ENCODE assay signal across 19 mouse cellular contexts in the genomic region with DNA sequence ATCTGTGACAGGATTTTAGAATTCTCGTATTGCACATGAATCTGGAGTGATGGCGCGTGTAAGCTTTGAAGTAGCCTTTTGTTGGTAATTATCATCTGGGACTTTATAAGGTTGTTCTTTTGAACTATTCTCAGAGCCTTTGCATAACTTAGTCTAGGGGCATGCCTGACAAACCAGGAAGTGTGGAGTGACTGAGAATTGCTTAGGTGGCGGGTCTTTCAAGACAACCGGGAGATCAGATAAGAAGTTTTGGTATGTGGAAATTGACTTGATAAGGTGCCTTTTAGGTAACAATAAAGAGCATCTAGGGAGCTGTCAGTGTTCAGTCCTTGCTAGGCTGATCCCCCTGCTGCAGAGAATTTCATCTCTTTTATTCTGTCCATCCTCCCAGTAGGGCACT. TPM values are rescaled to one million over a fixed set of nuclear protein-coding genes. Genes with fewer than 3 reads are reported as not detected.
DNase-seq lines count a peak whose midpoint lies in the region; ATAC-seq and TF ChIP-seq lines count a peak whose summit lies in the region.
"Had no signal": no experiment of that assay in that cellular context is flagged by ENCODE, and none has a peak within 500 bp of the region (broad histone marks: within the 10 kb centered on the region; RNA-seq: fewer than 3 reads in every experiment).

No protein-coding gene starts in this region.

- no peak overlapping the region for H3K9ac ChIP-seq in MEL (ENCODE audit: control insufficient read depth, low read depth, low read length, poor library complexity, severe bottlenecking)
- no peak overlapping the region for H3K9ac ChIP-seq in forebrain, embryonic 14.5 days (ENCODE audit: low read length)
- H3K9ac ChIP-seq: embryonic facial prominence, embryonic 13.5 days; forebrain, embryonic 12.5 days; heart, embryonic 13.5 days; hindbrain, embryonic 12.5 days had no signal

- H3K9me3 ChIP-seq in MEL (replicated peaks; ENCODE audit: insufficient read depth, low read length) = no peaks in the 10 kb centered on the region
- no peaks in the 10 kb centered on the region for H3K9me3 ChIP-seq in forebrain, embryonic 14.5 days (replicated peaks; ENCODE audit: control insufficient read depth, low read length)
- H3K9me3 ChIP-seq: embryonic facial prominence, embryonic 13.5 days; forebrain, embryonic 12.5 days; heart, embryonic 13.5 days; hindbrain, embryonic 12.5 days had no signal

- no peak for TF ChIP-seq POLR2A in MEL (IDR thresholded peaks at IDR 0.05; ENCODE audit: control insufficient read depth in 1 of 2, insufficient read depth in 1 of 2, low read depth in 1 of 2, low read length in 2 of 2, poor library complexity in 1 of 2)

- no peaks in the 10 kb centered on the region for H3K27me3 ChIP-seq in MEL (ENCODE audit: control insufficient read depth in 1 of 2, insufficient read depth in 2 of 2, low read length in 2 of 2)
- no peaks in the 10 kb centered on the region for H3K27me3 ChIP-seq in forebrain, embryonic 14.5 days (replicated peaks; ENCODE audit: control insufficient read depth, insufficient read depth, low read length)
- H3K27me3 ChIP-seq: forebrain, embryonic 12.5 days; hindbrain, embryonic 12.5 days had no signal

- H3K36me3 ChIP-seq in MEL (ENCODE audit: control insufficient read depth in 1 of 2, insufficient read depth in 2 of 2, low read length in 2 of 2) = peaks cover 0 to 27% of the 10 kb centered on the region in 2 experiments; a peak in 2 of 4 replicates
- H3K36me3 ChIP-seq in forebrain, embryonic 14.5 days (ENCODE audit: control insufficient read depth, insufficient read depth, low read length) = no peaks in the 10 kb centered on the region
- H3K36me3 ChIP-seq: embryonic facial prominence, embryonic 13.5 days; forebrain, embryonic 12.5 days; heart, embryonic 13.5 days; hindbrain, embryonic 12.5 days had no signal

- peak; percentile 60 for DNase-seq in CD4-positive, CD25-positive, alpha-beta regulatory T cell, adult 2 months (ENCODE audit: low read depth, low spot score)
- DNase-seq in MEL (ENCODE audit: low read depth, low spot score) = no peak
- peak; percentile 55 for DNase-seq in naive thymus-derived CD4-positive, alpha-beta T cell, adult 2 months (ENCODE audit: low read depth)
- no peak for DNase-seq in forebrain, embryonic 14.5 days (ENCODE audit: low spot score)
- DNase-seq in lung, postnatal 4 days = no peak
- DNase-seq in right cerebral cortex, postnatal 25 days = no peak
- DNase-seq: adrenal gland, postnatal 10 days; cerebellum, adult 11-12 months; cerebellum, adult 9-10 months; cerebellum, postnatal 25 days; gastrocnemius, adult 2 months; gastrocnemius, postnatal 25 days; heart, postnatal 4 days had no signal

- H3K27ac ChIP-seq in MEL (ENCODE audit: control insufficient read depth, low read depth, low read length) = no peak overlapping the region
- H3K27ac ChIP-seq in forebrain, embryonic 14.5 days (ENCODE audit: low read depth, low read length) = no peak overlapping the region
- H3K27ac ChIP-seq: embryonic facial prominence, embryonic 13.5 days; forebrain, embryonic 12.5 days; gastrocnemius, adult 2 months; heart, embryonic 13.5 days; hindbrain, embryonic 12.5 days had no signal

- no peaks in the 10 kb centered on the region for H3K79me2 ChIP-seq in MEL (ENCODE audit: control insufficient read depth, insufficient read depth, low read length, poor library complexity)

- H3K4me2 ChIP-seq in forebrain, embryonic 14.5 days (ENCODE audit: low read length) = no peak overlapping the region
- H3K4me2 ChIP-seq: embryonic facial prominence, embryonic 13.5 days; forebrain, embryonic 12.5 days; heart, embryonic 13.5 days; hindbrain, embryonic 12.5 days had no signal

- no peak for TF ChIP-seq CTCF in MEL (IDR thresholded peaks at IDR 0.05 in 2 of 3, conservative IDR thresholded peaks at IDR 0.05 in 1 of 3; ENCODE audit: control insufficient read depth in 1 of 3, insufficient read depth in 1 of 3, low read depth in 2 of 3, low read length in 3 of 3, poor library complexity in 1 of 3, severe bottlenecking in 1 of 3)

- no peak overlapping the region for H3K4me3 ChIP-seq in MEL (ENCODE audit: control insufficient read depth in 1 of 2, insufficient read depth in 1 of 2, low read depth in 2 of 2, low read length in 2 of 2)
- H3K4me3 ChIP-seq in forebrain, embryonic 14.5 days (ENCODE audit: low read depth, low read length) = no peak overlapping the region
- H3K4me3 ChIP-seq: embryonic facial prominence, embryonic 13.5 days; forebrain, embryonic 12.5 days; gastrocnemius, adult 2 months; heart, embryonic 13.5 days; hindbrain, embryonic 12.5 days had no signal

- WGBS in forebrain, embryonic 14.5 days = 94% methylated on average over 5 of the region's 5 CpGs

- TF ChIP-seq EP300 in MEL (IDR thresholded peaks at IDR 0.05; ENCODE audit: low read depth in 1 of 2, low read length in 2 of 2) = no peak

- H3K4me1 ChIP-seq in MEL (ENCODE audit: control insufficient read depth in 1 of 2, insufficient read depth in 2 of 2, low read length in 2 of 2) = peaks cover 18 to 24% of the 10 kb centered on the region in 2 experiments
- H3K4me1 ChIP-seq in forebrain, embryonic 14.5 days (ENCODE audit: control insufficient read depth, insufficient read depth, low read length) = no peaks in the 10 kb centered on the region
- H3K4me1 ChIP-seq: embryonic facial prominence, embryonic 13.5 days; forebrain, embryonic 12.5 days; heart, embryonic 13.5 days; hindbrain, embryonic 12.5 days had no signal

- 0 out of 2 replicates have a peak, but pooled peaks have one; percentile 8 for ATAC-seq in common myeloid progenitor, adult 5-6 weeks (replicated peaks; ENCODE audit: low read depth, poor library complexity, severe bottlenecking)
- no peak for ATAC-seq in forebrain, embryonic 14.5 days
- ATAC-seq: intestine, postnatal 0 days had no signal

- no peak for TF ChIP-seq RAD21 in MEL (IDR thresholded peaks at IDR 0.05; ENCODE audit: low read depth, low read length)

TF ChIP-seq in MEL, 35 proteins besides CTCF, POLR2A, EP300 and RAD21:
- TF ChIP-seq CHD1 (IDR thresholded peaks at IDR 0.05; ENCODE audit: low read depth, low read length) = no peak
- peak; percentile 67 for TF ChIP-seq GATA1 (IDR thresholded peaks at IDR 0.05; ENCODE audit: low read depth, low read length)
- TF ChIP-seq SMC3 (IDR thresholded peaks at IDR 0.05; ENCODE audit: low read depth, low read length) = no peak
- no peak for TF ChIP-seq BHLHE40 (IDR thresholded peaks at IDR 0.05; ENCODE audit: borderline replicate concordance, low read depth, low read length)
- no peak for TF ChIP-seq TCF12 (IDR thresholded peaks at IDR 0.05; ENCODE audit: low read depth, low read length)
- no peak for TF ChIP-seq ETS1 (IDR thresholded peaks at IDR 0.05; ENCODE audit: low read depth, low read length)
- TF ChIP-seq MAFK (IDR thresholded peaks at IDR 0.05; ENCODE audit: borderline replicate concordance, low read depth, low read length) = no peak
- TF ChIP-seq SIN3A (IDR thresholded peaks at IDR 0.05; ENCODE audit: low read length) = no peak
- TF ChIP-seq TAL1 (IDR thresholded peaks at IDR 0.05; ENCODE audit: low read length) = no peak
- TF ChIP-seq ZNF384 (IDR thresholded peaks at IDR 0.05; ENCODE audit: low read depth, low read length) = no peak
- TF ChIP-seq RCOR1 (IDR thresholded peaks at IDR 0.05; ENCODE audit: low read depth, low read length) = no peak
- TF ChIP-seq MEF2A (IDR thresholded peaks at IDR 0.05; ENCODE audit: extremely low read depth, insufficient replicate concordance, low read depth, low read length, poor library complexity, severe bottlenecking) = no peak
- TF ChIP-seq MXI1 (IDR thresholded peaks at IDR 0.05; ENCODE audit: low read depth, low read length) = peak; percentile 16; the same call in 1 of the 2 replicates
- no peak for TF ChIP-seq ZMIZ1 (IDR thresholded peaks at IDR 0.05; ENCODE audit: low read depth, low read length)
- TF ChIP-seq CHD2 (IDR thresholded peaks at IDR 0.05; ENCODE audit: low read length) = no peak
- no peak for TF ChIP-seq MAZ (IDR thresholded peaks at IDR 0.05; ENCODE audit: low read depth, low read length)

RNA-seq across cellular contexts. Expression of a gene that starts 28.9 kb away (rescaled TPM):
- 169 and 182 TPM in 2 replicates for total RNA-seq in MEL (2012; rRNA removed)
- polyA plus RNA-seq in MEL (2012; ENCODE audit: insufficient read depth in 1 of 2, insufficient read length in 2 of 2, low read depth in 1 of 2, low replicate concordance in 2 of 2, missing spikeins in 1 of 2) = 100 to 1,000 TPM; 135 to 184 TPM
- total RNA-seq in common myeloid progenitor, adult 5-6 weeks (2017) = 278 and 335 TPM in 2 replicates
- not detected in 2 replicates for polyA plus RNA-seq in forebrain, embryonic 14.5 days (2014; fragmentation: Nextera tagmentation; extraction: Ambion mirVana)
- polyA plus RNA-seq: hindbrain, embryonic 12.5 days had no signal

RNA-seq across cellular contexts. Expression of a gene that starts 29.3 kb away (rescaled TPM):
- 55.6 and 64.8 TPM in 2 replicates for total RNA-seq in MEL (2012; rRNA removed)
- 10 to 100 TPM in 1 of 2 experiments, not detected in 1; 56.7 TPM for polyA plus RNA-seq in MEL (2012; ENCODE audit: insufficient read depth in 1 of 2, insufficient read length in 2 of 2, low read depth in 1 of 2, low replicate concordance in 2 of 2, missing spikeins in 1 of 2)
- total RNA-seq in common myeloid progenitor, adult 5-6 weeks (2017) = 54.9 and 73.1 TPM in 2 replicates
- 73.6 and 78.6 TPM in 2 replicates for polyA plus RNA-seq in forebrain, embryonic 14.5 days (2014; fragmentation: Nextera tagmentation; extraction: Ambion mirVana)

RNA-seq across cellular contexts. Expression of a gene that starts 41.8 kb away (rescaled TPM):
- 37.4 and 43.3 TPM in 2 replicates for total RNA-seq in MEL (2012; rRNA removed)
- polyA plus RNA-seq in MEL (2012; ENCODE audit: insufficient read depth in 1 of 2, insufficient read length in 2 of 2, low read depth in 1 of 2, low replicate concordance in 2 of 2, missing spikeins in 1 of 2) = 10 to 100 TPM in 1 of 2 experiments, not detected in 1; 70.3 TPM
- total RNA-seq in common myeloid progenitor, adult 5-6 weeks (2017) = 24.7 and 29.1 TPM in 2 replicates
- 13.6 and 13.7 TPM in 2 replicates for polyA plus RNA-seq in forebrain, embryonic 14.5 days (2014; fragmentation: Nextera tagmentation; extraction: Ambion mirVana)

RNA-seq across cellular contexts. Expression of a gene that starts 42.2 kb away (rescaled TPM):
- total RNA-seq in MEL (2012; rRNA removed) = 8.3 and 11.2 TPM in 2 replicates
- polyA plus RNA-seq in MEL (2012; ENCODE audit: insufficient read depth in 1 of 2, insufficient read length in 2 of 2, low read depth in 1 of 2, low replicate concordance in 2 of 2, missing spikeins in 1 of 2) = 1 to 10 TPM in 1 of 2 experiments, not detected in 1; 9.1 TPM
- total RNA-seq in common myeloid progenitor, adult 5-6 weeks (2017) = 10.6 and 35.3 TPM in 2 replicates
- 4.6 and 5.3 TPM in 2 replicates for polyA plus RNA-seq in forebrain, embryonic 14.5 days (2014; fragmentation: Nextera tagmentation; extraction: Ambion mirVana)

RNA-seq across cellular contexts. Expression of a gene that starts 44.5 kb away (rescaled TPM):
- 2.5 and 2.7 TPM in 2 replicates for total RNA-seq in MEL (2012; rRNA removed)
- 1 to 10 TPM in 1 of 2 experiments, not detected in 1; 3.7 TPM for polyA plus RNA-seq in MEL (2012; ENCODE audit: insufficient read depth in 1 of 2, insufficient read length in 2 of 2, low read depth in 1 of 2, low replicate concordance in 2 of 2, missing spikeins in 1 of 2)
- total RNA-seq in common myeloid progenitor, adult 5-6 weeks (2017) = 0.10 and 1.8 TPM in 2 replicates
- polyA plus RNA-seq in forebrain, embryonic 14.5 days (2014; fragmentation: Nextera tagmentation; extraction: Ambion mirVana) = 0.66 and 0.91 TPM in 2 replicates

Comparison
In these comparisons a context has a peak if more than half of its experiments do, and no peak if none do; other contexts are left out.
1. DNase-seq: peak in CD4-positive, CD25-positive, alpha-beta regulatory T cell, adult 2 months (single experiment) and naive thymus-derived CD4-positive, alpha-beta T cell, adult 2 months (single experiment); none in MEL (single experiment), forebrain, embryonic 14.5 days (single experiment), lung, postnatal 4 days (0 of 2) and right cerebral cortex, postnatal 25 days (single experiment).